Mouse (Mus musculus) liver, postnatal 0 days (tissue): ENCODE results near the gene Ano1. TPM values are rescaled to one million over a fixed set of nuclear protein-coding genes. Genes with fewer than 3 reads are reported as not detected.
A peak's percentile ranks its signal among the peaks of the same experiment; 100 is the strongest.

Experiments
- ATAC-seq: fragments of 200-750 bp; cut with Nextera tagmentation; 2 replicates; pipeline ENCODE4 v1.8.0; 2017; ENCODE audit warnings: mild to moderate bottlenecking, moderate library complexity
- DNase-seq: peaks from one replicate; pipeline ENCODE4 v3.0.0-alpha.2; 2016
- H3K27ac ChIP-seq: fragments of 300-500 bp; sonication (generic); 2 replicates; pipeline ENCODE4 v1.5.1; 2014; ENCODE audit warnings: antibody characterized with exemption, moderate library complexity, mild to moderate bottlenecking, low read depth
- H3K27me3 ChIP-seq: fragments of 300-500 bp; sonication (generic); 2 replicates; pipeline ENCODE4 v1.6.1; 2014; ENCODE audit warnings: low read length, control low read depth, mixed read lengths; ENCODE audit not compliant: insufficient read depth
- H3K36me3 ChIP-seq: fragments of 300-500 bp; sonication (generic); replicated peaks from 2 replicates; pipeline ENCODE4 v1.6.1; 2014; ENCODE audit warnings: mild to moderate bottlenecking, control low read depth, low read length, moderate library complexity, mixed read lengths; ENCODE audit not compliant: insufficient read depth
- H3K4me1 ChIP-seq: fragments of 300-500 bp; sonication (generic); 2 replicates; pipeline ENCODE4 v1.6.1; 2014; ENCODE audit warnings: antibody characterized with exemption, mild to moderate bottlenecking, control low read depth; ENCODE audit not compliant: insufficient read depth
- H3K4me2 ChIP-seq: fragments of 300-500 bp; sonication (generic); 2 replicates; pipeline ENCODE4 v1.6.1; 2014; ENCODE audit warnings: low read depth, mild to moderate bottlenecking, low read length, moderate library complexity, mixed read lengths
- H3K4me3 ChIP-seq: fragments of 300-500 bp; sonication (generic); 2 replicates; pipeline ENCODE4 v1.5.1; 2014; ENCODE audit warnings: low read depth, low read length
- H3K9ac ChIP-seq: fragments of 300-500 bp; sonication (generic); replicated peaks from 2 replicates; pipeline ENCODE4 v1.6.1; 2014; ENCODE audit warnings: mild to moderate bottlenecking, moderate library complexity
- H3K9me3 ChIP-seq: fragments of 300-500 bp; sonication (generic); 2 replicates; pipeline ENCODE4 v1.6.1; 2016; ENCODE audit warnings: mild to moderate bottlenecking, control low read depth, low read length, mixed read lengths
- CTCF ChIP-seq: sonication (generic); IDR thresholded peaks from 2 replicates; pipeline ENCODE4 v1.5.1; 2016; ENCODE audit warnings: antibody characterized with exemption, low read depth
- EP300 ChIP-seq: IDR thresholded peaks from 2 replicates; pipeline ENCODE4 v1.6.1; 2016; ENCODE audit warnings: antibody characterized with exemption, low read depth, mild to moderate bottlenecking
- WGBS: fragments of 180-500 bp; shearing (Covaris S2); extraction: QIAGEN DNeasy Blood & Tissue Kit; methylation state at CpG from one replicate; pipeline ENCODE4 v1.1.7; 2014; ENCODE audit not compliant: insufficient replicate concordance; 5-methylcytosine and 5-hydroxymethylcytosine counted together
- polyA plus RNA-seq: library from polyadenylated mRNA; unstranded; fragments of >200 nt; fragmentation: Nextera tagmentation; extraction: Ambion mirVana; gene quantifications from 2 replicates; pipeline ENCODE4 v1.2.1, GENCODE M21; 2015

Gene Ano1
- polyA plus RNA-seq, 1 experiment from 2014 or later: 1.1 TPM

- DNase-seq (no peak), ATAC-seq (no peak)
- TF ChIP-seq CTCF (no peak), EP300 (no peak)
- no peaks in the 10 kb centered on the region for H3K4me1 ChIP-seq
- no peaks in the 10 kb centered on the region for H3K27me3 ChIP-seq
- H3K4me3 ChIP-seq: no peak overlapping the region
- H3K9me3 ChIP-seq: no peaks in the 10 kb centered on the region
- no peak overlapping the region for H3K9ac ChIP-seq
- 62% methylated on average over 3 of the region's 3 CpGs for WGBS
- H3K4me2 ChIP-seq: no peak overlapping the region
- no peaks in the 10 kb centered on the region for H3K36me3 ChIP-seq
- H3K27ac ChIP-seq: no peak overlapping the region
Measured at GRCm38 (mm10) chr7:144566921-144567682, 184.7 kb downstream of the Ano1 start.

- DNase-seq (no peak), ATAC-seq (no peak)
- no peaks in the 10 kb centered on the region for H3K4me1 ChIP-seq
- TF ChIP-seq EP300: no peak
- no peak for TF ChIP-seq CTCF
- no peak overlapping the region for H3K4me3 ChIP-seq
- H3K36me3 ChIP-seq: no peaks in the 10 kb centered on the region
- no peaks in the 10 kb centered on the region for H3K9me3 ChIP-seq
- no peak overlapping the region for H3K27ac ChIP-seq
- no peaks in the 10 kb centered on the region for H3K27me3 ChIP-seq
- H3K9ac ChIP-seq: no peak overlapping the region
- 70% methylated on average over 9 of the region's 9 CpGs for WGBS
- H3K4me2 ChIP-seq: no peak overlapping the region
Measured at GRCm38 (mm10) chr7:144563456-144564155, 188.2 kb downstream of the Ano1 start.

- no peaks in the 10 kb centered on the region for H3K36me3 ChIP-seq
- no peak overlapping the region for H3K4me3 ChIP-seq
- no peak for DNase-seq
- H3K27me3 ChIP-seq: no peaks in the 10 kb centered on the region
- 44% methylated on average over 3 of the region's 3 CpGs for WGBS
- no peak for TF ChIP-seq CTCF
- no peak for TF ChIP-seq EP300
- no peak for ATAC-seq
- no peak overlapping the region for H3K9ac ChIP-seq
- H3K27ac ChIP-seq: no peak overlapping the region
- H3K4me1 ChIP-seq: no peaks in the 10 kb centered on the region
- H3K4me2 ChIP-seq: no peak overlapping the region
- H3K9me3 ChIP-seq: no peaks in the 10 kb centered on the region
Measured at GRCm38 (mm10) chr7:144562016-144562415, 189.8 kb downstream of the Ano1 start.

GRCm38 (mm10) chr7:144560594-144560993, 191.2 kb downstream of the Ano1 start:
- Histone ChIP-seq H3K27me3 (no peaks in the 10 kb centered on the region), H3K4me1 (no peaks in the 10 kb centered on the region), H3K27ac (no peak overlapping the region), H3K9me3 (no peaks in the 10 kb centered on the region), H3K36me3 (no peaks in the 10 kb centered on the region), H3K4me3 (no peak overlapping the region), H3K4me2 (no peak overlapping the region), H3K9ac (no peak overlapping the region)
- TF ChIP-seq CTCF (no peak), EP300 (no peak)
- DNase-seq (no peak), ATAC-seq (no peak)
- 81% methylated on average over 4 of the region's 4 CpGs for WGBS

- Histone ChIP-seq H3K27me3 (no peaks in the 10 kb centered on the region), H3K4me1 (peaks cover 3% of the 10 kb centered on the region), H3K4me2 (no peak overlapping the region), H3K9ac (no peak overlapping the region), H3K9me3 (no peaks in the 10 kb centered on the region), H3K27ac (no peak overlapping the region), H3K4me3 (no peak overlapping the region), H3K36me3 (no peaks in the 10 kb centered on the region)
- ATAC-seq: no peak
- DNase-seq: no peak
- TF ChIP-seq CTCF (peak; percentile 34), EP300 (no peak)
- 50% methylated on average over 6 of the region's 6 CpGs for WGBS
Measured at GRCm38 (mm10) chr7:144558552-144558951, 193.2 kb downstream of the Ano1 start.

GRCm38 (mm10) chr7:144554123-144554472, 197.7 kb downstream of the Ano1 start:
- Histone ChIP-seq H3K4me2 (peak overlapping the region; percentile 92), H3K4me3 (peak overlapping the region; percentile 94), H3K27ac (peak overlapping the region; percentile 73), H3K9me3 (no peaks in the 10 kb centered on the region), H3K36me3 (peaks cover 12% of the 10 kb centered on the region), H3K27me3 (no peaks in the 10 kb centered on the region), H3K4me1 (peaks cover 32% of the 10 kb centered on the region), H3K9ac (peak overlapping the region; percentile 74)
- no peak for DNase-seq
- TF ChIP-seq EP300 (no peak), CTCF (no peak)
- WGBS: 28% methylated on average over 8 of the region's 8 CpGs
- no peak; the same call in 1 of the 2 replicates for ATAC-seq
